Mouse (Mus musculus): ENCODE measurements around the gene Cyp1b1.

DNA sequence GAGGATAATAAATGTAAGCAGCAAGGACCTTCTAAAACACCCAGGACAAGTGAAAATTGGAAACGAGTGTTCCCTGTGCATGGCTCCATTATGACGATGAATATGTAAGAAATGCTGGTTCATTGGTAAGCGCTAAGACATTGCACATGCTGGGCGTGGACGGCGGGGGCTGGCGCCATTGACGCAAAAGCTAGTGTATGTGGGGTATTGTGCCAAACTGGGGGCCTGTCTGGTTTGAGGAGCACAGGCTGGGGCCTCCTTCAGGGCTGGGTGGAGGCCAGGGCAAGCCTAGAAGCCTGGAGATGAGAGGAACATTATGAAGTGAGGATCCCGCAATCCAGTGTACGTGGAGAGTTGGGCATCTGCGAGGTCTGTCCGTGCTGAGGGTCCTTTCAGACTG lies 39.0 kb upstream of the Cyp1b1 start:
- no peak for TF ChIP-seq CTCF (IDR thresholded peaks at IDR 0.05; ENCODE audit: borderline replicate concordance, insufficient read depth, low read depth, low read length)
- no peak for TF ChIP-seq POLR2A (IDR thresholded peaks at IDR 0.05; ENCODE audit: borderline replicate concordance, insufficient read depth, low read length)
